Comparison of ENCODE assay signal across 23 mouse cellular contexts in genomic region chrX:19235449-19235848, GRCm38 (mm10).
DNase-seq lines count a peak whose midpoint lies in the region; ATAC-seq and TF ChIP-seq lines count a peak whose summit lies in the region.
"Had no signal": no experiment of that assay in that cellular context is flagged by ENCODE, and none has a peak within 500 bp of the region (broad histone marks: within the 10 kb centered on the region; RNA-seq: fewer than 3 reads in every experiment).

No protein-coding gene starts in this region.

- no peaks in the 10 kb centered on the region for H3K36me3 ChIP-seq in kidney, adult 2 months (ENCODE audit: control insufficient read depth, insufficient read depth, low read length)
- no peaks in the 10 kb centered on the region for H3K36me3 ChIP-seq in lung, embryonic 14.5 days (ENCODE audit: insufficient read depth)
- H3K36me3 ChIP-seq: embryonic facial prominence, embryonic 13.5 days; heart, embryonic 10.5 days; hindbrain, embryonic 10.5 days; lung, embryonic 15.5 days; neural tube, embryonic 12.5 days had no signal

- no peaks in the 10 kb centered on the region for H3K27me3 ChIP-seq in kidney, adult 2 months (replicated peaks; ENCODE audit: control insufficient read depth, insufficient read depth, low read length)
- H3K27me3 ChIP-seq in lung, embryonic 14.5 days (ENCODE audit: insufficient read depth, low read length), result no peaks in the 10 kb centered on the region
- H3K27me3 ChIP-seq: embryonic facial prominence, embryonic 13.5 days; lung, embryonic 15.5 days; neural tube, embryonic 12.5 days had no signal

- 50% methylated on average over 3 of the region's 3 CpGs for WGBS in kidney, adult 2 months
- 68% methylated on average over 3 of the region's 3 CpGs for WGBS in lung, embryonic 14.5 days

- no peak for TF ChIP-seq CTCF in kidney, adult 2 months (conservative IDR thresholded peaks at IDR 0.05; ENCODE audit: insufficient read depth, insufficient read length, low read depth, low read length)
- no peak for TF ChIP-seq CTCF in lung, embryonic 14.5 days (IDR thresholded peaks at IDR 0.05; ENCODE audit: low read depth)
- no peak for TF ChIP-seq CTCF in bone marrow macrophage, adult 2 months (IDR thresholded peaks at IDR 0.05; ENCODE audit: low read depth, low read length)

- no peaks in the 10 kb centered on the region for H3K4me1 ChIP-seq in kidney, adult 2 months (ENCODE audit: control insufficient read depth, insufficient read depth, low read length)
- no peaks in the 10 kb centered on the region for H3K4me1 ChIP-seq in lung, embryonic 14.5 days (ENCODE audit: insufficient read depth)
- no peaks in the 10 kb centered on the region for H3K4me1 ChIP-seq in bone marrow macrophage, adult 2 months (ENCODE audit: control insufficient read depth, insufficient read depth, low read length)
- H3K4me1 ChIP-seq: embryonic facial prominence, embryonic 13.5 days; heart, embryonic 10.5 days; hindbrain, embryonic 10.5 days; lung, embryonic 15.5 days; neural tube, embryonic 12.5 days had no signal

- no peak for ATAC-seq in lung, embryonic 14.5 days (ENCODE audit: insufficient read depth)
- ATAC-seq in megakaryocyte progenitor cell, adult 5-6 weeks (replicated peaks; ENCODE audit: poor library complexity), result no peak
- ATAC-seq: CD4-positive, CD25-positive, alpha-beta regulatory T cell, adult 4 months; forebrain, embryonic 16.5 days; midbrain, embryonic 16.5 days had no signal

- TF ChIP-seq POLR2A in kidney, adult 2 months (IDR thresholded peaks at IDR 0.05; ENCODE audit: low read depth, low read length), result no peak
- no peak for TF ChIP-seq POLR2A in bone marrow macrophage, adult 2 months (IDR thresholded peaks at IDR 0.05; ENCODE audit: borderline replicate concordance, low read depth, low read length)

- H3K4me2 ChIP-seq in lung, embryonic 14.5 days, result no peak overlapping the region
- H3K4me2 ChIP-seq: embryonic facial prominence, embryonic 13.5 days; lung, embryonic 15.5 days; neural tube, embryonic 12.5 days had no signal

- peak; percentile 1 for DNase-seq in kidney, adult 2 months
- DNase-seq in kidney, postnatal 4 days, result no peak
- peak; percentile 1 for DNase-seq in lung, embryonic 14.5 days
- no peak for DNase-seq in lung, postnatal 36 days
- DNase-seq in 416B (ENCODE audit: low read depth), result peak; percentile 66
- no peak for DNase-seq in cerebellum, postnatal 36 days
- DNase-seq: adrenal gland, postnatal 25 days; cerebellum, adult 18-20 months; gastrocnemius, postnatal 36 days; kidney, adult 8-10 months; kidney, postnatal 36 days; right cerebral cortex, adult 18-20 months; thymus, postnatal 25 days had no signal

- H3K27ac ChIP-seq in kidney, adult 2 months (ENCODE audit: insufficient read depth, low read depth, low read length), result no peak overlapping the region
- H3K27ac ChIP-seq in lung, embryonic 14.5 days (ENCODE audit: low read depth), result no peak overlapping the region
- H3K27ac ChIP-seq in bone marrow macrophage, adult 2 months (ENCODE audit: insufficient read depth, low read depth, low read length), result no peak overlapping the region
- H3K27ac ChIP-seq: embryonic facial prominence, embryonic 13.5 days; heart, embryonic 10.5 days; hindbrain, embryonic 10.5 days; lung, embryonic 15.5 days; neural tube, embryonic 12.5 days had no signal

- H3K9me3 ChIP-seq in lung, embryonic 14.5 days (ENCODE audit: low read depth, low read length), result no peaks in the 10 kb centered on the region
- H3K9me3 ChIP-seq: embryonic facial prominence, embryonic 13.5 days; heart, embryonic 10.5 days; hindbrain, embryonic 10.5 days; lung, embryonic 15.5 days; neural tube, embryonic 12.5 days had no signal

- no peak overlapping the region for H3K9ac ChIP-seq in lung, embryonic 14.5 days
- H3K9ac ChIP-seq: embryonic facial prominence, embryonic 13.5 days; lung, embryonic 15.5 days; neural tube, embryonic 12.5 days had no signal

- no peak overlapping the region for H3K4me3 ChIP-seq in kidney, adult 2 months (ENCODE audit: insufficient read depth, low read depth, low read length)
- H3K4me3 ChIP-seq in lung, embryonic 14.5 days (ENCODE audit: low read depth, low read length), result no peak overlapping the region
- H3K4me3 ChIP-seq in bone marrow macrophage, adult 2 months (ENCODE audit: insufficient read depth, low read length), result peak overlapping the region; percentile 40; the same call in 1 of the 2 replicates
- H3K4me3 ChIP-seq: embryonic facial prominence, embryonic 13.5 days; heart, embryonic 10.5 days; hindbrain, embryonic 10.5 days; lung, embryonic 15.5 days; neural tube, embryonic 12.5 days had no signal

Comparison
In these comparisons a context has a peak if more than half of its experiments do, and no peak if none do; other contexts are left out.
1. DNase-seq: peak in kidney, adult 2 months (single experiment), lung, embryonic 14.5 days (single experiment) and 416B (single experiment); none in kidney, postnatal 4 days (0 of 2), lung, postnatal 36 days (single experiment) and cerebellum, postnatal 36 days (0 of 2).